Mouse (Mus musculus): ENCODE results near the gene Galnt9. TPM values are rescaled to one million over a fixed set of nuclear protein-coding genes. Genes with fewer than 3 reads are reported as not detected.
A peak's percentile ranks its signal among the peaks of the same experiment; 100 is the strongest.

Gene Galnt9
- total RNA-seq, 2 experiments from 2014 or later = not detected

DNA sequence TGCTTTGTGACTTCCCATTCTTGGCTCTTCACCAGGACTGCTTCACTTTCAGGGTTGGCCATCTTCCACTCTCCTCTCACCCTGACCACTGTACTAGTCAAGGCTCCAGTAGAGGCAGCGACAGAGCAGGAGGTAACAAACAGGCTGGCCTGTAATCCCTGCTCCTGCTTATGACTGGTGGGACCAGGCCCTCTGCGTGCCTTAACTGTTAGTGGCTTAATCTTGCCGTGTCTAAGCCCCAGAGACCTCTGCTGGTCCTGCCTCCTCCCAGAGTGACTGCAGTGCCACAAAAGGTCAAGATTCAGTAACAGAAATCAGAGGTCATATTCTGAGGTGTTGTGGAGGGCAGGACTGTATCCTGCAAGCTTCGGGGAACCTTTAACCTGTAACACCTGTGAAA is 13.1 kb upstream of the Galnt9 start:
- DNase-seq = no peak
- intact Hi-C loops (cut with DNase I) = no loop called here

DNA sequence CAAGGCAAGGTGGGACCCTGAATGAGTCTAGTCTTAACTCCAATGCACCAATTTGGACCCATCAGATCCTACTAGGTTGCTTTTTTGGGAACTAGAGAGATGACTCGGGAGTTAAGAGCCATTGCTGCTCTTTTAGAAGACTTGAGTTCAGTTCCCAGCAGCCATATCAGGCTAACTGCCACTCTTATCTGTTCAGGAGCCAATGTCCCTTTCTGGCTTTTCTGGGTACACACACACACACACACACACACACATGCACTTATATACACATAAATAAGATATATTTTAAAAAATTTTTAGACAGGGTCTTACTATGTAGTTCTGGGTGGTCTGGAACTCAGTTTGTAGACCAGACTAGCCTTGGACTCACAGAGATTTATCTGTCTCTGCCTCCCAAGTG is 9.8 kb upstream of the Galnt9 start:
- no peak for DNase-seq
- intact Hi-C loops (cut with DNase I) = no loop called here

DNA sequence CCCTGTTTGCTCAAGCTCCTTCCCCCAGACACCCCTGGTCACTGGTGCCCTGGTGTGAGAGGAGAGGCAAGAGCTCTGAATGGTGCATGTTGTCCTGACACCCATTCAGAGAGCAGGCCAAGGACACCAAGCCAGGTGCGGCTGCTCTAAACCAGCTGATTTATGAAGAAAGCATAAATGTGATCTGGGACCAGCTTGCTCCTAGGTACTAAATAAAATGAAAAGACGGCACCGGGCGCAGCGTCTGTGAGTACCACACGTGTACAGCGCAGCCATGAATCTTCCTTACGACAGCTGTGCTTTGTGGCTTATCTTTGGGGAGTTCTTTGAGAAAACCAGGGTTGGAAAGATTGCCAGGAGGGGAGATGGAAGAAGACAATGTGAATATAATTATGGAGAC is 8.2 kb upstream of the Galnt9 start:
- DNase-seq = no peak
- intact Hi-C loops (cut with DNase I) = no loop called here

DNA sequence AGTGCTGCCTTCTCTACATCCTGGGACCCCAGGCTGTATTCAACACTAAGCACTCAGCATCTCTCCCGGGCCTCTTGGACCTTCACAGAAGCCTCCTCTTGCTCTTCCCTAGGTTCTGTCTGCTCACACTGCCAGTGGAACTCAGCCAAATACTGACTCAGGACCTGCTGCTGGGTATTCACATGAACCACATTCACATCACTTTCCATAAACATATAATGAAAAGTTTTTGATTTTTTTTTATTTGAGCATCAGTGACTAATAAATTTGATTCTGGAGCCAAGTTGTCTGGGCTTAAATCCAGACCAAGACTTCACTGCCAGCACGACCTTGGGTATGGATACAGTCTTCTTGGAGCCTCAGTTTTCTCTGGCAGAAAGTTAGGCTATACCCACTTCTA is 3.2 kb upstream of the Galnt9 start:
- intact Hi-C loops (cut with DNase I) = no loop called here
- no peak for DNase-seq

DNA sequence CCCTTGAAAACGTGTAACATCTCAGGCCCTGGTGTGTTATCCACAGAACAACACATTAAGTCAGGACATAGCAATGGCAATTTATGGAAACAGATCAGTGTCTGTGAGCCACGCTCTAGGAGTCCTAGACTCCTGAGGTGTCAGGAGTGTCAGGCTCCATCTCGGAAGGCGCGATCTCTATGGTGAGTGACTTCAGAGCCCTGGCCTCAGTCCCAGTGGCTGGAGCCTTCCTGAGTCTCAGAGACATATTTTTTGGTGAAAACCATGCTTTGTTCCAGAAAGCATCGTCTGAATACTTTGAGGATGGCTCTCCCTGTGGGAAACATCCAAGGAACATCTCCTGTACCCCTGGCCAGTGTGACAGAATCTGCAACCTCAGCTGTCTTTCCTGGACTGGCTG is 2.7 kb upstream of the Galnt9 start:
- intact Hi-C loops (cut with DNase I) = no loop called here
- no peak for DNase-seq

DNA sequence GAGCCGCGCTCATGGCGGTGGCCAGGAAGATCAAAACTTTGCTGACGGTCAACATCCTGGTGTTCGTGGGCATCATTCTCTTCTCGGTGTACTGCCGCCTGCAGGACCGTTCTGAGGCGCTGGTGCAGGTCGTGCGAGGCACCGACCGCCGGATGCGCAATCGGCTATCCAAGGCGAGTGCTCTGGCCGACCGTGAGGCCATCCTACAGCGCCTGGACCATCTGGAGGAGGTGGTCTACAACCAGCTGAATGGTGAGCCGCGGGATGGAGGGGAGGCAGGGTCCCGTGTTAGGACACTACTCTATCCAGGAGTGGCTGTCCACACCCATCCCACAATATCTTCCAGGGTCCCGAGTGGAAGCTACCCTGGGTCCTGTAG is 525 bp downstream of the Galnt9 start:
- intact Hi-C loops (cut with DNase I) = no loop called here
- DNase-seq = no peak

DNA sequence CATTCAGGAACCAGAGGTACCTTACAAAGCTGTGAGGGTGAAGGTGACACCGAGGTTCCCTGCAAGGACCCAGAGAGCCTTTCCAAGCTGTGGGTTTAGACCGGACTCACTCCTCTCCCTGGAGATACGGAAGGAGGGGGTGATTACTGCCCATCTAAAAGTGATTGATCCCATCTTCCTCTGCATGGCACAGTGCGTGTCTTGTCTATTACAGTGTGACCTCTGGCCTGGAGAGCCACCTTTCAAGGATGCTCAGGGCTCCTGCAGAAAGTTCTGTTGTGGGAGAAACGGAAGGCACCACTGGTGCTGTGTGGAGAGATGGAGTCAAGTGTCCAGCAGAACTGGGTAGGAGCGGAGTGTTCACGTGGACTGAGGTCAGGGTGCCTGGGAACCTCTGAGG is 1.2 kb downstream of the Galnt9 start:
- DNase-seq = no peak
- intact Hi-C loops (cut with DNase I) = no loop called here

DNA sequence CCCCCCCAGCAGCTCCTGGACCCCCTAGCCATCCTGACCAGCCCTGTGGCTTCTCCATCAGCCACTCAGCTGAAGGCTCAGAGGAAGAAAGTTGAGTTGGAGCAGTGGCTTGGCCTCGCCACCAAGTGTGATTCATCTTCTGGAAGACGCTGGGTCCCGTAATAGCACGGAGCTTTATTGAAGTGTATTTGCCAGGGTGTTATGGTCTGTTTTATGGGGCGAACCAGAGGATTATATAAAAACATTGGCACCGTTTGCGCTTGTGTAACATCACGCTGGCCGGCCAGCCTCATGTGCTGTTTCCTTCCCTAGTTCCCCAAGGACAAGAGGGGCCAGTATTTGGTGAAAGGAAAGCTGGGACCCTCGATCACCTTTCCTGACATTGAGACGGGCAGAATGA is 2.0 kb downstream of the Galnt9 start:
- DNase-seq = no peak
- intact Hi-C loops (cut with DNase I) = no loop called here

DNA sequence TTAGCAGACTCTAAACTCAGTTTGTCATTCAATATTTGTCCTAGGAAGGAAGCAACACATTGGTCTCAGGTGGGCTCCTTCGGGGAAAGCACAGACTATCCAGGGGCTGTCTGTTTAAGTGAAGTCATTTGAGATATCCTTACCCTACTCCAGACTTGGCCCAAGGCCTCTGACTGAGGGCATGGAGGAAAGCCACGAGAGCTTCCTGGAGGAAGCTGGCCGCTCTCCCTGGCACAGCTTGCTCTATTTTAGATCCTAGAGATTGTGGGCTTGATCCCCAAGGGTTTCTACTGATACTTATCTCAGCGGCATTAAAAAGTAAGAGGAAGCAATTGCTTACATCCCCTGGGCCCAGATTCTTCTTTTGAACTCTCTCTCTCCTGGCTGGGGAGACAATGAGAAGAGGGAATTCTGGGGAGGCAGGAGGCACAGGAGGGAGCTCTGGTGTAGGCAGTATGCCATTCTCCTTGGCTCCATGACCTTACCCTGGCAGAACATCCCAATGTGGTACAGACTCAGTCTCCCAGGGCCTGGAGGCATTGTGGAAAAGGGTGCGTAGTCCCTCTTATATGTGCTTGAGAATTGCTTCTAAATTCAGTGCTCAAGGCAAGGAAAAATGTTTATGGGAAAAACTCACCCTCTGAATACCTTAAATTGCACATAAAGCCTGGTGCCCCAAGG is 2.7 kb downstream of the Galnt9 start:
- intact Hi-C loops (cut with DNase I) = no loop called here
- DNase-seq = no peak

DNA sequence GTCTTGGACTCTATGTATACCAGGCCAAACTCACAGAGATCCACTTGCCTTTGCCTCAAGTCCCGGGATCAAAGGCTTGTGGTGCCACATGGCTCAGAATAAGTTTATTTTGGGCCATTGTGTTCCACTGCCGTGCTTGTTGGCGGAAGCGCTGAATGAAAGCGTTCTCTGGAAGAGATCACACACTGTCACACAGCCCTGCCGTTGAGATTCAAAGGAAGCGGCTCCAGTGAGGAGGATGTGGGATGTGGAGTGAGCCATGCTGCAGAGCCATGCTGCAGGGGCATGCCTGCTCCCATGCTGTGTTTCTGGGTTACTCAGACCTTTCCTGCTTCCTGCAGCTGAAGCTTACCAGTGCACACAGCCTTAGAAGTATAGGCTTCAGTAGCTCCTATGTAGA is 4.3 kb downstream of the Galnt9 start:
- intact Hi-C loops (cut with DNase I) = no loop called here
- no peak for DNase-seq

DNA sequence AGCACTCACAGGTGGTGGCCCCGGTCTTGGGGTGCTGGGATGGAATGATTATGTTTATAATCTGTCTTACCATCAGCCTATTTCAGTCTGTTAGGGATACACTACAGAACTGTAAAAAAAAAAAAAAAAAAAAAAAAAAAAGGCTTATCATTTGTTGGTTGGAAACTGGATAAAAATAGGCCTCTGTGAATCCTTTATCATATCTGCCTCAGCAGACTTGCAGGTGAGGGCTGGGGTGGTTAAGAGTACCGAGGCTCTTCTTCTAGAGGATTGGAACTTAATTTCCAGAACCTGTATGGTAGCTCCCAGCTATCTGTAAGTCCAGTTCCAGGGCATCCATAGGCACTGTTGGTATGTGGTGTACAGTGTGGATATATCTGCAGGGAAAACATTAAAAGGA is 6.0 kb downstream of the Galnt9 start:
- intact Hi-C loops (cut with DNase I) = no loop called here
- DNase-seq = no peak

DNA sequence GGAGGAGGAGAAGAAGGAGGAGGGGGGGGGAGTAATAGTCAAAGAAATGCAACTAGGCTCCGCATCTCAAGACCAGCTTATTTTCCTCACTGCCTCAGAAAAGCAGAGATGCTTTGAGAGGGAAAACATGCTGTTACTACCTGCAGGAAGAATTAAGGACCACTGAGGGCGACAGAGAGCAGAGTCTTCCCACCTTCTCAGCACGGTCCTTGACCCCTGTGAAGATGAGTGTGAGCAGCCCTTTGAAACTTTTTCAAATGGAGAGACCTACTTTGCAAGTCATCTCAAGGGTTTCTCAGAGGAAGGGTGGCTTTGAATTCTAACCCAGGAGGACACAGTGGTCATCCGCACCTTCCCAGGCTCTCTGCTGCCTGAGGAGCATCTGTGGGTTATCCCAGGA is 6.7 kb downstream of the Galnt9 start:
- no peak for DNase-seq
- intact Hi-C loops (cut with DNase I) = no loop called here

DNA sequence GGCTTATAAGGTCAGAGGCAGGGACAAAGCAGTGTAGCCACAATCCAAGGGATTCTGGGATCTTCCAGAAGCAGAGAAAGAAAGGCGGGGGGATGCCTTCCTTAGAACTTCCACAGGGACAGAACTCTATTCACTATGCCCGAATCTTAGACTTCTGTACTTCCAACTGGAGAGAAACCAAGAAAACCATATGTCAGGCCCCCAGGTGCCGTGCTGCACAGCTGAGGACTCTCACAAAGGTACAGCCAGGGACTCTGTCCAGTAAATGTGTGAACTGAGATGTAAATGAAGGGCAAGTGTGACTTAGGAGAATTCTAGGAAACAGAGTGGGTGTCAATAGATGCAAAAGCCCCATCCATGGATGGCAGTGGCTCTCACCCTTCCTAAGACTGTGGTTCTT is 7.8 kb downstream of the Galnt9 start:
- intact Hi-C loops (cut with DNase I) = no loop called here
- no peak for DNase-seq

DNA sequence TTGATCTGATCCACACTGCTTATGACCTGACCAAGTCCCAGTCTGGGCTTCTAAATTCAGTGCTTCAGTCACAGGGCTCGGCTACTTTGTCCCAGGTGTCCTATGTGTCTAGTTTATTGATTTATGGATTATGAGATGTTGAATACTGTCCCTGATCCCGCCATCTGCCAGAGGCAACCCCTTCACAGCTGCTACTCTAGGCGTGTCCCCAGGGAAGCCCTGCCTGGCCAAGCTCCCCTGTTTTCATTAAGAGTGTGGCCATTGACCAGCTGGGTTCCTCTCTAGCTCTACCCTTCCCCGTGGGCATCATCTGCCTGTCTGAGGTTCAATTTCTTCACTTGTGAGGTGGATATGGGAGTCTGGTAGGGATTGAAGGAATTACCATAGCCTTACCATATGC is 9.2 kb downstream of the Galnt9 start:
- intact Hi-C loops (cut with DNase I) = no loop called here
- no peak for DNase-seq

DNA sequence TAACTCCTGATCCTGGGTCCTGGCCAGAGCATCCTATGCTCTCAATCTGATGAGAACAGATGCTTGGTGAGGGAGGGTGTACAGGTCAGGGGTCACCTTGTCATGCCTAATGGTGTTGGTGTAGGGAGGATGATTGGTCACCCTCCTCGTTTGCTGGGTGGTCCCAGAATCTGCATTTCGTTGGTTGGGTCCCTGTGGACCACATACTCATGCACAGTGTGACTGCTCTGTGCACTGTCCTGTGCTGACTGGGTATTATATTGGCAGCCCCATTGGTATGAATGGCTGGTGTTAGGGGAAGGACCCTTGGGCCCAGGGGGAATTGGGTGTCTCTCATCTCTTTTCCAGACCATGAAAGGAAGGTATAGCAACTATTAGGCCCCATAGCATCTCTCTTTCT is 11.0 kb downstream of the Galnt9 start:
- intact Hi-C loops (cut with DNase I) = no loop called here
- DNase-seq = no peak

DNA sequence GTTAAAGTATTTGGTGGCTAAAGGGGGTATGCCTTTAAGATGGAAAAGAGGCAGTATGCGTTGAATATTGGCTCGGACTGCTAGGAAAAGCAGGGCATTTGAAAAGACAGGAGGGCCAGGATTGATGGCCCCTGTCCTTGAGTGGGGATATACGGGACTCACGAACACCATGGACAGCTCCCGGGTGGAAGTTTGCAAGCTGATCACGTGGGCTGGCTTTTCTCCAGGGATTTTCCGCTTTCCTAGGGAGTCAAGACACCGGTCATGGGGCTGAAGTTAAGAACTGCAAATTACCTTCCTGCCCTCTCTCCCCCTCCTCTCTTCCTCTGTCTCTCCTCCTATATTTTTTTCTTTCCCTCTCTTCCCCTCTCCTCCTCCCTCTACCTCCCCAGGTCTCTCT is 14.2 kb downstream of the Galnt9 start:
- intact Hi-C loops (cut with DNase I) = no loop called here
- peak in 1 of 2 experiments; percentile 53 for DNase-seq

DNA sequence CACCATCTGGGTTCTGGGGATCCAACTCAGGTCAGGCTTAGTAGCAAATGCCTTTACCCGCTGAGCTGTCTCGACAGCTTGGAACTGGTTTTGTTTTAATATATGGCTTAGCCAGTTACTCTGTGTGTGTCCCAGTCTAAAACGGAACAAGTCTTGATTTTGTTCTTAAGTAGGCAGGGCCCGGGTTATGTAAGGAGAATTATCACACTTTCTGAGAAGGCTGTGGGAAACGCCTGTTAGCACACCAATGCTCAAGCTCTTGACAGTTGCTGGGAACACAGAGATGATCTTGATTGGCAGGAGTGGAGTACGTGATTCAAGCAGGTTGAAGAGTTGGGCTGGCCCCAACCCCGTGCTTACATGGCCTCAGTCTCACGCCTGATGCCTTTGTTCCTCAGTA is 15.5 kb downstream of the Galnt9 start:
- intact Hi-C loops (cut with DNase I) = no loop called here
- DNase-seq = no peak

DNA sequence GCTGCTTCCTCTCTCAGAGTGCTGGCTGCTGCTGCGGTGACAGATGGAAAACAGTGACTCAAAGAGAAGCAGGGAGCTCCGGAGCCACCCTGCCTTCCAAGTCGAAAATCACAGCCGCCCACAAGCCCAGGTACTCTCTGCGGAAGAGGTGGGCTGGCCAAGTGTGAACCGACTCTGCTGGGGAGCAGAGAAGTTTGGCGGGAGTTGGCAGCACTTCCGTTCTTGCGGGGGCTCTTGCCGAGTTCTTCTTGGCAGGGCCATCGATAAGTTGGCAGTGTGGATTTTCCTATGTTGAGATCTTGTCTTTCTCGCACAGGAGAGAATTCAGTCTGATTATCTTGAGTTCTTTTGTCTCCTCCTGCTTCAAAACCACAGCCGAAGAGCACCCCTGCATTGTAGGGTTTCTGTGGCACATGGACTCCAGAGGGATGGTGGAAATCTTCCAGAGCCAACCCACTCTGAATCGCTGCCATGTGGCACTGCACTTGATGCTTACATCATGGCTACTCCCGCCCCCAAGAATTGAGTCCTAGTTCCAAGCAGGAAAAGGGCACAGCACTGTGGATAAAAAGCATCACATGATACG is 18.7 kb downstream of the Galnt9 start:
- intact Hi-C loops (cut with DNase I) = no loop called here
- DNase-seq = no peak

DNA sequence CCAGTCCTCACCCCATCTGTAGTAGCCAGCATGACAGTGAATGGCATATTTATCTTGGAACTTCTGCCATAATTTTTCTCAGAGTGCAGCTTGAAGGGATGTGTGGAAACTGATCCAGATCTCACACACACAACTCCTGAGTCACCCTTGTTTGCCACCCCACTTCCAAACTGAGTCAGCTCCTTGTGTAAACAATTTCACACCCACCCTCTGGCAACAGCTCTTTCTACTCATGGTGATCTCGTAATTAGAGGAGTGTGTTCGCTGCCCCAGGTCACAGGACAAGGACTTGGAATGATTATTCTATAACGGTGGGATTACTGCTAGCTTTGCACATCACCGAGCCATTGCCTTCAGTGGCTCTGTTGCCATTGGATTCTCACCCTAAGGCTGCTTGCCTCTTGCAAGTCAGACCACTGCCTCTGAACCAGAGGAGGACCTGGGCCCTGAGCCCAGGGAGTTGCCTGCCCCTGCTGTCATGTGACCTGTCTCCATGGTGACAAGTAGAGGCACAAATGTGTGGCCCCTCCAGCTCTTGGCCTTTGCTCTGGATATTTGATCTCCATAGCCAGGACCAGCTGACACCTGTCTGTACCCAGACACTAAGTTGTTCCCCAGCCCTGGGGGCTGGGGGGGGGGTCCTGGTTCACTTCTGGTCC is 21.0 kb downstream of the Galnt9 start:
- no peak for DNase-seq
- intact Hi-C loops (cut with DNase I) = no loop called here

DNA sequence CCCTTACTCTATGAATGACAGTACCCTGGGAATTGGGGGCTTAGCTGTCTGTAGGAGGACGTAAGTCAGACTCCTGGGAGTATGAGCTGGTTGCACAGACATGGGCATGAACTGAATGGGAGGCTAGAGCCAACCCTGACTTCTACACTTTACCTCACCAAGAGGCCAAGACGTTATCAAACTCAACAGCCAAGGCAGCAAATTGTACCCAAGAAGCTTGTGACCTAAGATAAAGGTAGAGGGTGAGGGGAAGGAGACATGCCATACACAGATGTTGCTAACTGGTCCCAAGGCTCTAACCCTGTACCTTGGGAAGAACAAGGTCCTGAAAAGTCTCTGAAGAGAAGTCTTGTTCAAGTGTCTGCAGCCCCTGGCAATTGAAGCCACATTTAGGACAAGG is 23.4 kb downstream of the Galnt9 start:
- intact Hi-C loops (cut with DNase I) = no loop called here
- no peak for DNase-seq

DNA sequence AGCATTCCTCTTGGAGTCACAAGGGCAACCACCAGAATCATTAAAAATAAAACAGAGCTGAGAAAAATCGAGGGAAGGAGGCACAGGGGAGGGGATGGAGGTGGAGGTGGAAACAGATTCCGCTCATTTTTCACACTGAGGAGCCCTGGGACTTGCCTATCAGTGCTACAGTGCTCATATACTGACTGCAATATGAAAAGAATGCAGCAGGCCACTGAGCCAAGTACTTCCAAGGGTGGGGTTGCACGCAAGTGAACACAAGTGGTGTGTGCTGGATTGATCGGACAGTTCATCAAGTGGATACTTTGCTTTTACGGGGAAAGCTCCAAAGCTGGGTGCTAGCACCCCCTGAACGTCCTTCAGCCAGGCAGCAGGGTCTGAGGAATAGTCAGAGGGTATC is 30.7 kb downstream of the Galnt9 start:
- intact Hi-C loops (cut with DNase I) = no loop called here
- no peak for DNase-seq

DNA sequence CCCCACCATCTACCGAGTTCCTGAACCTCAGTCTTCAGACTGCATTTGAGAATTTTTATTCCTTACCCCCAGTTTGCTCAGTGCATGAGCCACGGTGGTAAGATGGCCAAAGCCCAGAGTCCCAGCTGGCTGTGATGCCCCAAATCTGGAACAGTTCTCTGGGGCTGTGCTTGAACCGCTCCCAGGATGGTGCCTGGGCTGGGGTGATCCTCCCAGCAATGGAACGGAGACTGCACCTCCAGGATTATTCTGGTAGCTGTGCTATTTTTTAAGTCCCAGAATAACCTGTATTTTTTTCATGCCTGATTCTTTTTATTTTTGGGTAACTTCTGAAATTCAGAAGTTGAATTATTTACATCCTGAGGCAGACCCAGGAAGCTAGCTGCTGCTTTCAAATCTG is 35.1 kb downstream of the Galnt9 start:
- intact Hi-C loops (cut with DNase I) = no loop called here
- DNase-seq = no peak
